Comparison of ENCODE assay signal across 8 mouse cellular contexts in the genomic region with DNA sequence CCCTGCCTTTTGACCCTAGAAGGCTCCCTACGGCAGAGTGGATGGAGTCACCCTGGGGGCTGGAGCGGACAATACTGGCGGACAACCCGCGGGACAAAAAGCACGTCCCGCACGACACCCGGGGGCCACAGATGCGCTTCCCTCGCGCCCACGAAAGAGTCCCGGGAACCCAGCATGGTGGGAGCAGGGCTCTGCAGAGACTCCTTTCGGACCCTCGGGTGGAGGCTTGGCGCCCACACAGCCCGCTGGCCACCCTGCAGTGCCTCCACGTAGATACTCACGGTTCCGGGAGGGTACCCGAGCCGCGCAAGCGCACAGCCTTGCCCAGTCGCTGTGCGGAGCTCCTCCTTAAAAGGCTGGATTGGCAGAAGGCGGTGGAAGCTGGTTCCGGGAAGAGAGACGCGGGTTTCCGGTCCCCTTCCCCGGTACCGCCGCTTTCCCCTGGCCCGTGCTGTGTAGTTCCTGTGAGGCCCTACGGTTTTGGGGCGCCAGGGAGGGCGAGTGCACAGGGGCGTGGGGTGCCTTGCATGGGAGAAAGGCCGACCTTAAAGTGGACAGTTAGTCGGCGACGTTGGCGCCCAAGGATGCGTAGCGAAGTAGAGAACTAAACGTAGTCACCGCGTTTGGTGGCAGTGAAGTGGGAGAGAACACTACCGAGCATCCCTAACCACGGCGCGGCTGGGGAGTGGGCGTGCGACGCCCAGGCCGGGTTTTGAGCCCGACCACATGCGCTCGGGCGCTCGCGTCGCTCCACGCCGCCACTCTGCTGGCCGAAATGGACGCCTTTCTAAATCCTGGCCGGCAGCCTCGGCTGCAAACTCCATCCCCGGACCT. TPM values are rescaled to one million over a fixed set of nuclear protein-coding genes. Genes with fewer than 3 reads are reported as not detected.
DNase-seq lines count a peak whose midpoint lies in the region; ATAC-seq lines count a peak whose summit lies in the region.

A gene (minus strand): TSS at position 362 of the 834 bp plus-strand sequence.

- peak; percentile 93 for DNase-seq in ZHBTc4 (ENCODE audit: low read depth, low spot score)
- peak; percentile 83 to 90 for DNase-seq in gastrocnemius, adult 8-10 months (ENCODE audit: low spot score in 2 of 2)
- DNase-seq in hindlimb bud, embryonic 11.5 days (ENCODE audit: extremely low spot score, low read depth, low spot score) = peak; percentile 60
- DNase-seq in left cerebral cortex, adult 9 months (ENCODE audit: low spot score in 2 of 2) = peak; percentile 83 to 95
- peak; percentile 92 for DNase-seq in right cerebral cortex, postnatal 14 days
- DNase-seq in urinary bladder, postnatal 36 days (ENCODE audit: low spot score in 2 of 2) = peak; percentile 84 to 91

- peak; percentile 93 for ATAC-seq in common myeloid progenitor, adult 5-6 weeks (replicated peaks; ENCODE audit: low read depth, poor library complexity, severe bottlenecking)
- peak; percentile 81 for ATAC-seq in megakaryocyte progenitor cell, adult 5-6 weeks (replicated peaks; ENCODE audit: poor library complexity)

RNA-seq across cellular contexts. Expression of the gene that starts here (rescaled TPM):
- total RNA-seq in common myeloid progenitor, adult 5-6 weeks (2017) = 10.1 and 11.0 TPM in 2 replicates
- total RNA-seq in gastrocnemius, adult 8-10 months (2022) = 10 to 100 TPM in 2 of 4 experiments, 1 to 10 TPM in 2; 8.0 to 14.6 (median 10.0) TPM
- total RNA-seq in megakaryocyte progenitor cell, adult 5-6 weeks (2015) = 8.1 and 8.9 TPM in 2 replicates
- 9.8 and 10.4 TPM in 2 replicates for total RNA-seq in megakaryocyte progenitor cell, adult 5-6 weeks (2017)

Comparison
In these comparisons a context has a peak if more than half of its experiments do, and no peak if none do; other contexts are left out.
1. Peak in every context shown above with its lines: DNase-seq and ATAC-seq.